Mouse (Mus musculus) cerebellum, adult 2 months (tissue): ENCODE results near the gene Shank2. TPM values are rescaled to one million over a fixed set of nuclear protein-coding genes. Genes with fewer than 3 reads are reported as not detected.

ENCODE experiments used
- DNase-seq, 2 experiments: peaks; one replicate each; pipeline ENCODE4 v3.0.0; 2021
- H3K27ac ChIP-seq: fragments of 200-500 bp; 2 replicates; pipeline ENCODE4 v1.5.1; 2012; ENCODE audit warnings: low read length, control low read depth, inconsistent platforms; ENCODE audit not compliant: insufficient read depth
- H3K27me3 ChIP-seq: fragments of 200-500 bp; 2 replicates; pipeline ENCODE4 v1.6.1; 2012; ENCODE audit warnings: inconsistent platforms, mild to moderate bottlenecking, low read length, moderate library complexity; ENCODE audit not compliant: control insufficient read depth, insufficient read depth
- H3K4me1 ChIP-seq: fragments of 200-500 bp; 2 replicates; pipeline ENCODE4 v1.6.1; 2011; ENCODE audit warnings: low read length; ENCODE audit not compliant: control insufficient read depth, insufficient read depth
- H3K4me3 ChIP-seq: fragments of 200-500 bp; replicated peaks from 2 replicates; pipeline ENCODE3; 2011; ENCODE audit warnings: mild to moderate bottlenecking, low read depth, low read length, control low read depth; ENCODE audit not compliant: insufficient read depth
- CTCF ChIP-seq: fragments of 200-500 bp; IDR thresholded peaks from 2 replicates; pipeline ENCODE4 v1.5.1; 2011; ENCODE audit warnings: low read depth, mild to moderate bottlenecking, control low read depth, low read length, moderate library complexity, borderline replicate concordance; ENCODE audit not compliant: insufficient read depth
- POLR2A ChIP-seq: fragments of 200-500 bp; IDR thresholded peaks from 2 replicates; pipeline ENCODE4 v1.6.1; 2011; ENCODE audit warnings: low read length, control low read depth, borderline replicate concordance; ENCODE audit not compliant: insufficient read depth
- WGBS: fragments of 180-500 bp; shearing (Covaris S2); methylation state at CpG from one replicate; pipeline ENCODE4 v1.1.7; 2018; 5-methylcytosine and 5-hydroxymethylcytosine counted together
- polyA plus RNA-seq: library from polyadenylated mRNA; depleted of rRNA; stranded (reverse); fragments of >200 nt; gene quantifications from 2 replicates; pipeline ENCODE4 v1.2.3, GENCODE M21; 2012

The Shank2 gene
- polyA plus RNA-seq, 1 experiment = 46.3 TPM

- WGBS = 76% methylated on average over 4 of the region's 4 CpGs
- TF ChIP-seq CTCF (no peak), POLR2A (no peak)
- H3K27ac ChIP-seq = no peak overlapping the region
- H3K27me3 ChIP-seq = no peaks in the 10 kb centered on the region
- no peak overlapping the region for H3K4me3 ChIP-seq
- H3K4me1 ChIP-seq = no peaks in the 10 kb centered on the region; the same call in 1 of the 2 replicates
- no peak for DNase-seq
These were observed 7.3 kb downstream of the Shank2 start for GRCm38 (mm10) chr7:144008985-144009384.

DNA sequence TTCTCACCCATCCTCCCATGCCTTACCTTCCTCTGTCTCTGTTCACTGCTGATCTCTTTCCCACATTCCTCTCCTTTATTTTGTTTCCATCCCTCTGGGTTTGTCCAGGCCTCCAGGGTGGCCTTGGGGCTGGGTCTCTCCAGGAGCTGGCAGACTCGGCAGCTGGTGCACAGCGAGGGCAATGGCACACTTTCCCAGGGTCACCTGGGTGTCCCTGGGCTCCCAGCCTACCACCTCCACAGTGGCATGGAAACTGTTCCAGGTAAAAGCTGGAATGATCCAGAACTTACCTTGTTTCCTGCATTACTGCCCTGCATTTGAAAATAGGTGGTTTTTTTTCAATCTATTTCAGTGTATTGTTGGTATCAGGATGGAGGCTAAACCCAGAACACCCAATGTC is 12.8 kb downstream of the Shank2 start:
- Histone ChIP-seq H3K27me3 (no peaks in the 10 kb centered on the region), H3K27ac (no peak overlapping the region), H3K4me1 (no peaks in the 10 kb centered on the region), H3K4me3 (no peak overlapping the region)
- TF ChIP-seq CTCF (no peak), POLR2A (no peak)
- WGBS = 40% methylated on average over 2 of the region's 2 CpGs
- DNase-seq = no peak

DNA sequence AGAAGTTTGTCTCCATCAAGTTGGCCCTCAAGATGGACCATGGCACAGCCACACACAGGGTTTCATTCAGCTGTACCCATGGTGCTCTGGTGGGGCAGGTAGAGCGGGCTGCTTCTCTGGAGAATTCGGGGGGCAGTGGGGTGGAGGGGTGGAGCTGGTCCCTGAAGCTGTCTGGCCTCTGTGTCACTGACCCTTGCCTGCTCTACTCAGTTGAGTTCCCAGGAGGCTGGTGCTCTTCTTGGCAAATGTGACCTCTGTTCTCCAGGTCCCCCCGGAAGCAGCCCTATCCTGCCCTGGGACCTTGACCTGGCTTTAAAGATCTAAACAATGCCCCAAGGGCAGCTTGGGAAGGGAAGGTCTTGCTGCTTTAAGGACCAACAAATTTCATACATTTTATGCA is 20.1 kb downstream of the Shank2 start:
- Histone ChIP-seq H3K4me3 (no peak overlapping the region), H3K27me3 (no peaks in the 10 kb centered on the region), H3K27ac (no peak overlapping the region), H3K4me1 (no peaks in the 10 kb centered on the region)
- 92% methylated on average over 3 of the region's 3 CpGs for WGBS
- DNase-seq = no peak
- TF ChIP-seq POLR2A (no peak), CTCF (no peak)

GRCm38 (mm10) chr7:144022682-144023081 is 21.0 kb downstream of the Shank2 start:
- H3K4me3 ChIP-seq = no peak overlapping the region
- no peak for DNase-seq
- 77% methylated on average over 5 of the region's 5 CpGs for WGBS
- TF ChIP-seq CTCF = no peak
- no peak for TF ChIP-seq POLR2A
- no peak overlapping the region for H3K27ac ChIP-seq
- no peaks in the 10 kb centered on the region for H3K27me3 ChIP-seq
- no peaks in the 10 kb centered on the region for H3K4me1 ChIP-seq

- Histone ChIP-seq H3K27ac (no peak overlapping the region), H3K4me1 (no peaks in the 10 kb centered on the region), H3K4me3 (no peak overlapping the region), H3K27me3 (no peaks in the 10 kb centered on the region)
- no peak for TF ChIP-seq POLR2A
- TF ChIP-seq CTCF = no peak
- DNase-seq = no peak
- 80% methylated on average over 4 of the region's 4 CpGs for WGBS
These were observed 21.8 kb downstream of the Shank2 start for GRCm38 (mm10) chr7:144023561-144023960.

GRCm38 (mm10) chr7:144026024-144026752 is 24.5 kb downstream of the Shank2 start:
- WGBS = 90% methylated on average over 12 of the region's 12 CpGs
- TF ChIP-seq POLR2A (no peak), CTCF (no peak)
- no peak for DNase-seq
- H3K27ac ChIP-seq = no peak overlapping the region
- no peaks in the 10 kb centered on the region for H3K4me1 ChIP-seq
- no peak overlapping the region for H3K4me3 ChIP-seq
- H3K27me3 ChIP-seq = no peaks in the 10 kb centered on the region

- Histone ChIP-seq H3K4me3 (no peak overlapping the region), H3K27me3 (no peaks in the 10 kb centered on the region), H3K27ac (no peak overlapping the region), H3K4me1 (no peaks in the 10 kb centered on the region)
- DNase-seq = no peak
- 65% methylated on average over 5 of the region's 5 CpGs for WGBS
- TF ChIP-seq POLR2A (no peak), CTCF (no peak)
These were observed 27.5 kb downstream of the Shank2 start for GRCm38 (mm10) chr7:144029246-144029645.

DNA sequence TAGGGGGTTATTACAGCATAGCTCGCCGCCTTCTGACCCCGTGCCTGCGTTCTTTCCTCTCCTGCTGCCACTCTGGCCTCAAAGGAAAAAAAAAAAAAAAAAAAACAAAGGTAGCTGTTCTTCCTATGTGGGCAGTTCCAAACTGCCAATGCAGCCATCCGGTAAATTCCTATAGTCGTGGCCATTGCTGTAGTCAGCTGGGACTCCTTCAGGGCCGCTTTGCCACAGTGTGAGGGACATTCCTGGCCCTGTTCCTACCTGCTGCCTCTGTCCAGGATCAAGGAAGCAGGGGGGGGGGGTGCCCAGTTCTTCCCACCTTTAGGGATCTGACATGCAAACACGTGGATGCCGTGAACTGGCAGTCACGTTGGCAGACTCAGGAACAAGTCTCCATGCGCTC is 29.1 kb downstream of the Shank2 start:
- Histone ChIP-seq H3K27ac (no peak overlapping the region), H3K4me1 (no peaks in the 10 kb centered on the region), H3K4me3 (no peak overlapping the region), H3K27me3 (no peaks in the 10 kb centered on the region)
- DNase-seq = no peak
- TF ChIP-seq CTCF = no peak
- no peak for TF ChIP-seq POLR2A
- 35% methylated on average over 11 of the region's 11 CpGs for WGBS

DNA sequence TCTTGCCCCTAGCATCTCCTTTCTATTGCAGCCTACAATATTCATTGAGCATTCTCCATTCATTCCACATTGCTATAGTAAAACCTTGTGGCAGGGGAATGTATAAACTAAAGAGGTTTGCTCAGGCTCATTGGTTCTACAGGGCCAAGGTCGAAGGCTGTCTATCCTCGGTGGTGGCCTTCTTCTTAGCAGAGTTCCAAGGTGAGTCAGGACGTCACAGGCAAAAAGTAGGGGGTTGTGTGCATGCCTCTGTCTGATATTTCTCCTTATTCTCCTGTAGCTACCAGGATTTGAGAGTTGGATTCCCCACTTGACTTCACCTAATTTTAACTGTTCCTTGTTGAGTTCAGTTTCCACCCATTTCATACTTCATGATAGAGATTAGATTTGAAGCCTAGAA is 29.9 kb downstream of the Shank2 start:
- DNase-seq = no peak

More for the DNA sequence above, 29.9 kb downstream of the Shank2 start:
- H3K27ac ChIP-seq = no peak overlapping the region
- no peaks in the 10 kb centered on the region for H3K27me3 ChIP-seq
- WGBS = 95% methylated on average over 3 of the region's 3 CpGs
- H3K4me1 ChIP-seq = no peaks in the 10 kb centered on the region
- no peak overlapping the region for H3K4me3 ChIP-seq
- TF ChIP-seq CTCF = no peak
- TF ChIP-seq POLR2A = no peak
